Mouse (Mus musculus): Measurements from ENCODE around the gene Arhgef3. TPM values are rescaled to one million over a fixed set of nuclear protein-coding genes. Genes with fewer than 3 reads are reported as not detected.

The Arhgef3 gene
- polyA plus RNA-seq, 3 experiments from 2014 or later, result 90.3 to 168 (median 160) TPM

DNA sequence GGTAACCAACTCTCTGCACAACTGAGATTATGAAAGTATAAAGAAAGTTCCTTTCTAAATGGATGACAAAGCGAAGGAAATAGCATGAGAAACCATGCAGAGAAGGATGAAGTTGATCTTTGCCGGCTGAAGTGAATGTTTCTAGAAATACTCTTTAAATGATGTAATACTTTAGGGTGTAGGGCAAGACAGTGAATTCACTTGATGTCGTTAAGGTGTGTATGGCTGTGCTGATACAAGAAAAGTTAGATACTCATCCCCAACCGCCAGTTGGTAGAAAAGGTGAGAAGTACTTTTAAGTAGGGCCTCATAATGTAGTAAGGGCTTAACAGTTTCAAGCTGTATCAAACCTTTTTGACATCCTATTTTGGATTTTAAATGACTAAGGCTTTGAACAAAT lies 315.6 kb downstream of the Arhgef3 start:
- ATAC-seq, result no peak

DNA sequence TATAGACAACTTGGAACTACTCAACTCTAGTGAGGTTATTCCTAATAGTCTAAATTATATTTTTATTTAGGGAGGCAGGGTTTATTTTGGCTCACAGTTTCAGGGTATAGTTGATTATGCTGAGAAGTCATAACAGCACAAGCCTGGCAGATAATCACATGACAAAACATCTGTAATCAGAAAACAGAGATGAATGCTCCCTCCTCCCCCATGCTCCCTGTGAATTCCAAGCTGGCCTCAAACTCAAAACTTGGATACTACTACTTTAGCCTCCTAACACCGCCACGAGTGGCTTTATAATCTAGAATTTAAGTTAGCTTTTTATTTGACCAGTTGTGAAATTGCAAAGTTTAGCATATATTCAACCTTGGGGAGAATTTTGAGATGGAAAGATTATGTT lies 317.4 kb downstream of the Arhgef3 start:
- no peak for ATAC-seq

DNA sequence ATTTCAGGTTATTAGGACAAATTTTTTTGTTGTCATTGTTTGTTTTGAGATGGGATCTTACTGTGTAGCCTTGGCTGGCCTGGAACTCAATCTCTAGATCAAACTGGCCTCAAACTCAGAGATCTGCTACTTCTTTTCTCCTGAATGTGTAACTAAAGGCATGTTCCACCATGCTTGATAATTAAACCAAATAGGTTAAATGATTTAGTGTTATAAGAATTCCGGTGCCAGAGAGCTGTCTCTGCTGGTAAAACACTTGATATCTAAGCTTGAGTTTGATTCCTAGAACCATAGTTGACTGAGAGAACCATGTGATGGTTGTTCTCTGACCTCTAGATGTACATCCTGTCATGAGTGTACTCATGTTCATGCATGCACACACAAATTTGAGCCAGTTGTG lies 321.4 kb downstream of the Arhgef3 start:
- ATAC-seq, result no peak

DNA sequence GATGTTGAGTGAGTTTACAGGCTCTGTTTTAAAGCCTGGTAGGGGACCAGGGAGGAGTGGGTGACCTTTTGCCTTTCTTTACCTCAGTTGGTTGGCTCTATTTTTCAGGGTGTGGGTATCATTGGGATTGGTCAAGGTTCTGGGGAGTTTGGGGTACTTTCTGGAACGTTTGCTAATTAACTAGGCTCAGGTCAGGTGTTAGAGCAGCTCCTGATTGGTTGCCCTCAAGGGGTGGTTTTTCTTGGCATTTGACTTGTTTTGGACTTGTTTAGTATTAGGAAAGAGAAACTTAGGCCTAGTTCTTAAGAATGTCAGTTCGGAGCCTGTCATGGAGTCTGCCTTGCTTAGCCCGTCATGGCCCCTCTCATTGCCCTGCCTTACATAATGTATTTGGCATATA lies 322.1 kb downstream of the Arhgef3 start:
- no peak for ATAC-seq

DNA sequence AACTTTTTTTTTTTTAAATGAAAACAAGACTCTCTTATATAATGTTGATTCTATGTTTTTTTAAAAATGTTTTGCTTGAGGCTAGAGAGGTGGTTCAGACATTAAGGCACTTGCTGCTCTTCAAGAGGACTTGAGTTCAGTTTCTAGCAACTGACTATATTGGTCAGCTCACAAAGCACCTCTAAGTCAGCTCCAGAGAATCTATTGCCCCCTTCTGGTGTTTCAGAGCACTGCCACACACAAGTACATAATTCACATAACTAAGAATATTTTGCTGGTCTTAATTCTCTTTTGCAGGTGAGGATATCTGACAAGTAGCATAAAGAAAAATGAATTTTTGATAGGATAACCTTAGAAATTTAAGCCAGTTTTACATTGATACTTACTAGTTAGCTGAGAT lies 326.2 kb downstream of the Arhgef3 start:
- no peak for ATAC-seq

DNA sequence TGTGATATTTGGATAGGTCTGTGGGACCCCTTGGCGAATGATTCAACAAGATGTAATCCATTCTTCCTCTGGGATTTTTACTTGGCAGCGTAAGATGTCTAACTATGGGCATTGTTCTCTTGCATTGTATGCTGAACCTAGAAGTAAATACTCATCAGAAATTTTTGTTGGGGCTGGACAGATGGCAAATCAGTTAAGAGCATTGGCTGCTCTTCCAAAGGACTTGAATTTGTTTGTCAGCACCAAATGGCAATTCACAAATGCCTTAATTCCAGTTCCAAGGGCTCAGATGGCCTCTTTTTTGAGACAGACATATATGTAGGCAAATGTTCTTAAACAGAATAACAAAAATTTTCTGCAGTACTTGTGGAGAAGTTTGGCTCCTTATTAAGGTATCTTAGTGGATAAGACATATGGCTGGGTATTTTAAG lies 330.2 kb downstream of the Arhgef3 start:
- ATAC-seq, result no peak

DNA sequence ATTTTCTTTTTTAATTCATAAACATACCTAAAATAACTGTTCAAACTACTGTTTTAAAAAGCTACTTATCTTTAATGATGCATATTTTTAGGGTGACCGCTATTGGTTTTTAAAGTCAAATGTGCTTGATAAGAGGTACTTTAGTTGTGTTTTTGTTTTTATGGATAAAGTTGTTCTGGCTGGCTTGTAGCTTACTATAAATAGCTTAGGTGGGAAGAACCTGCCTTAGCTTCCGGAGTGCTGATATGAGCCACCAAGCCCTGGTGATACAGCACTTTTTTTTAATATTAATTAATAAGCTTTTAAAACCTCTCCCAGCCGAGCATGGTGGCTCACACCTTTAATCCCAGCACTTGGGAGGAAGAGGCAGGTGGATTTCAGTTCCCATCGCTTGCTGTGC lies 332.3 kb downstream of the Arhgef3 start:
- no peak for ATAC-seq

Other genes starting within 250 kb of the Arhgef3 start
- gene Asb14, start 220.3 kb upstream of the Arhgef3 start, polyA plus RNA-seq (2017; shearing (Covaris generic)), result under 1 TPM in 2 of 3 experiments, not detected in 1; 0.33 to 0.42 TPM
- gene Appl1, start 143.7 kb upstream of the Arhgef3 start, polyA plus RNA-seq (2017; shearing (Covaris generic)), result 10 to 100 TPM; 22.7 to 45.0 (median 39.4) TPM
- 1 to 10 TPM in 2 of 3 experiments, not detected in 1; 1.6 to 2.8 TPM for gene Hesx1, start 120.5 kb upstream of the Arhgef3 start, polyA plus RNA-seq (2017; shearing (Covaris generic))
- gene Il17rd, start 76.0 kb upstream of the Arhgef3 start, polyA plus RNA-seq (2017; shearing (Covaris generic)), result under 1 TPM; 0.18 to 0.40 (median 0.21) TPM

Measured in inflammation-experienced regulatory T-cells, adult 6 months (primary cell).